Mouse (Mus musculus): Measurements from ENCODE around the gene Mylk2. TPM values are rescaled to one million over a fixed set of nuclear protein-coding genes. Genes with fewer than 3 reads are reported as not detected.

Gene Mylk2
- total and polyA plus RNA-seq, 3 experiments = 0.47 to 2.4 (median 1.3) TPM

- H3K27ac ChIP-seq (ENCODE audit: insufficient read depth, low read depth) = no peak overlapping the region
- dilution Hi-C loops (cut with MboI; ENCODE audit: extremely low pct_ligation_motif_present, extremely low pct_unique_long_range_greater_than_20kb, low sequenced_read_pairs) (no loop called here), in situ Hi-C loops (cut with MboI; ENCODE audit: low pct_ligation_motif_present, low pct_unique_long_range_greater_than_20kb, low sequenced_read_pairs) (loop anchor here (25.0 kb wide), 1 partner anchor 684 kb away; no protein-coding TSS in a partner anchor)
- no peaks in the 10 kb centered on the region for H3K27me3 ChIP-seq (replicated peaks)
- no peak for DNase-seq (ENCODE audit: extremely low read depth)
- H3K4me3 ChIP-seq (replicated peaks in 1 of 3; ENCODE audit: low read depth in 2 of 3, low read length in 2 of 3, poor library complexity in 1 of 3) = no peak overlapping the region
- H3K9me3 ChIP-seq (replicated peaks; ENCODE audit: low read length) = peaks cover 6% of the 10 kb centered on the region
- H3K79me2 ChIP-seq (replicated peaks; ENCODE audit: control insufficient read depth, extremely low read depth, insufficient read depth, poor library complexity, severe bottlenecking) = no peaks in the 10 kb centered on the region
- peaks cover 0 to 14% of the 10 kb centered on the region in 2 experiments for H3K36me3 ChIP-seq (replicated peaks in 1 of 2; ENCODE audit: control insufficient read depth in 1 of 2, insufficient read depth in 1 of 2, low read length in 1 of 2)
- peaks cover 20 to 49% of the 10 kb centered on the region in 2 experiments for H3K4me1 ChIP-seq (ENCODE audit: control insufficient read depth in 1 of 2, insufficient read depth in 2 of 2)
- no peak overlapping the region for H3K9ac ChIP-seq (ENCODE audit: insufficient read depth, low read depth)
- H3K4me2 ChIP-seq (ENCODE audit: insufficient read depth, low read depth, poor library complexity, severe bottlenecking) = no peak overlapping the region
- peak; percentile 20; the same call in 1 of the 2 replicates for TF ChIP-seq USF2 (conservative IDR thresholded peaks at IDR 0.05; ENCODE audit: low read depth, low read length)
- no peak for TF ChIP-seq RAD21 (IDR thresholded peaks at IDR 0.05; ENCODE audit: low read depth, low read length)
Measured at GRCm38 (mm10) chr2:152903586-152903985, 7.6 kb upstream of the Mylk2 start.

GRCm38 (mm10) chr2:152904127-152904643, 7.0 kb upstream of the Mylk2 start:
- H3K79me2 ChIP-seq (replicated peaks; ENCODE audit: control insufficient read depth, extremely low read depth, insufficient read depth, poor library complexity, severe bottlenecking) = no peaks in the 10 kb centered on the region
- in situ Hi-C loops (cut with MboI; ENCODE audit: low pct_ligation_motif_present, low pct_unique_long_range_greater_than_20kb, low sequenced_read_pairs) = loop anchor here (25.0 kb wide), 1 partner anchor 683 kb away; no protein-coding TSS in a partner anchor
- peaks cover 3% of the 10 kb centered on the region for H3K27me3 ChIP-seq (replicated peaks)
- no peak overlapping the region for H3K27ac ChIP-seq (ENCODE audit: insufficient read depth, low read depth)
- peaks cover 20 to 49% of the 10 kb centered on the region in 2 experiments for H3K4me1 ChIP-seq (ENCODE audit: control insufficient read depth in 1 of 2, insufficient read depth in 2 of 2)
- no peak for TF ChIP-seq JUN (IDR thresholded peaks at IDR 0.05; ENCODE audit: insufficient read depth, low read depth, low read length)
- no peak overlapping the region for H3K4me3 ChIP-seq (replicated peaks in 1 of 3; ENCODE audit: low read depth in 2 of 3, low read length in 2 of 3, poor library complexity in 1 of 3)
- H3K9ac ChIP-seq (ENCODE audit: insufficient read depth, low read depth) = no peak overlapping the region
- H3K9me3 ChIP-seq (replicated peaks; ENCODE audit: low read length) = peaks cover 7% of the 10 kb centered on the region
- H3K4me2 ChIP-seq (ENCODE audit: insufficient read depth, low read depth, poor library complexity, severe bottlenecking) = no peak overlapping the region
- dilution Hi-C loops (cut with MboI; ENCODE audit: extremely low pct_ligation_motif_present, extremely low pct_unique_long_range_greater_than_20kb, low sequenced_read_pairs) = no loop called here
- H3K36me3 ChIP-seq (replicated peaks in 1 of 2; ENCODE audit: control insufficient read depth in 1 of 2, insufficient read depth in 1 of 2, low read length in 1 of 2) = peaks cover 0 to 14% of the 10 kb centered on the region in 2 experiments
- no peak for DNase-seq (ENCODE audit: extremely low read depth)

- no peak overlapping the region for H3K4me3 ChIP-seq (replicated peaks in 1 of 3; ENCODE audit: low read depth in 2 of 3, low read length in 2 of 3, poor library complexity in 1 of 3)
- no peak for TF ChIP-seq ELF1 (IDR thresholded peaks at IDR 0.05; ENCODE audit: low read depth, low read length)
- peak; percentile 73 for TF ChIP-seq MEF2A (IDR thresholded peaks at IDR 0.05; ENCODE audit: borderline replicate concordance, low read depth, low read length)
- no peak for TF ChIP-seq NELFE (IDR thresholded peaks at IDR 0.05; ENCODE audit: low read depth, low read length)
- no peak for TF ChIP-seq POLR2A (IDR thresholded peaks at IDR 0.05; ENCODE audit: low read depth, low read length)
- no peak for TF ChIP-seq GABPA (IDR thresholded peaks at IDR 0.05; ENCODE audit: insufficient replicate concordance, low read depth, low read length)
- no peak for TF ChIP-seq SMC3 (IDR thresholded peaks at IDR 0.05; ENCODE audit: low read depth, low read length)
- no peak for TF ChIP-seq USF2 (conservative IDR thresholded peaks at IDR 0.05; ENCODE audit: low read depth, low read length)
- peaks cover 7% of the 10 kb centered on the region for H3K9me3 ChIP-seq (replicated peaks; ENCODE audit: low read length)
- H3K27me3 ChIP-seq (replicated peaks) = peaks cover 10% of the 10 kb centered on the region
- H3K36me3 ChIP-seq (replicated peaks in 1 of 2; ENCODE audit: control insufficient read depth in 1 of 2, insufficient read depth in 1 of 2, low read length in 1 of 2) = peaks cover 0 to 9% of the 10 kb centered on the region in 2 experiments
- H3K4me2 ChIP-seq (ENCODE audit: insufficient read depth, low read depth, poor library complexity, severe bottlenecking) = no peak overlapping the region
- no peak for DNase-seq (ENCODE audit: extremely low read depth)
- H3K9ac ChIP-seq (ENCODE audit: insufficient read depth, low read depth) = no peak overlapping the region
- no peaks in the 10 kb centered on the region for H3K79me2 ChIP-seq (replicated peaks; ENCODE audit: control insufficient read depth, extremely low read depth, insufficient read depth, poor library complexity, severe bottlenecking)
- H3K27ac ChIP-seq (ENCODE audit: insufficient read depth, low read depth) = no peak overlapping the region
- H3K4me1 ChIP-seq (ENCODE audit: control insufficient read depth in 1 of 2, insufficient read depth in 2 of 2) = peaks cover 20 to 49% of the 10 kb centered on the region in 2 experiments
- in situ Hi-C loops (cut with MboI; ENCODE audit: low pct_ligation_motif_present, low pct_unique_long_range_greater_than_20kb, low sequenced_read_pairs) (loop anchor here (25.0 kb wide), 1 partner anchor 682 kb away; no protein-coding TSS in a partner anchor), dilution Hi-C loops (cut with MboI; ENCODE audit: extremely low pct_ligation_motif_present, extremely low pct_unique_long_range_greater_than_20kb, low sequenced_read_pairs) (no loop called here)
Measured at GRCm38 (mm10) chr2:152905036-152905829, 5.9 kb upstream of the Mylk2 start.
